Mouse (Mus musculus): ENCODE measurements around the gene Snx12.
A peak's percentile ranks its signal among the peaks of the same experiment; 100 is the strongest.

Snx12 gene

DNA sequence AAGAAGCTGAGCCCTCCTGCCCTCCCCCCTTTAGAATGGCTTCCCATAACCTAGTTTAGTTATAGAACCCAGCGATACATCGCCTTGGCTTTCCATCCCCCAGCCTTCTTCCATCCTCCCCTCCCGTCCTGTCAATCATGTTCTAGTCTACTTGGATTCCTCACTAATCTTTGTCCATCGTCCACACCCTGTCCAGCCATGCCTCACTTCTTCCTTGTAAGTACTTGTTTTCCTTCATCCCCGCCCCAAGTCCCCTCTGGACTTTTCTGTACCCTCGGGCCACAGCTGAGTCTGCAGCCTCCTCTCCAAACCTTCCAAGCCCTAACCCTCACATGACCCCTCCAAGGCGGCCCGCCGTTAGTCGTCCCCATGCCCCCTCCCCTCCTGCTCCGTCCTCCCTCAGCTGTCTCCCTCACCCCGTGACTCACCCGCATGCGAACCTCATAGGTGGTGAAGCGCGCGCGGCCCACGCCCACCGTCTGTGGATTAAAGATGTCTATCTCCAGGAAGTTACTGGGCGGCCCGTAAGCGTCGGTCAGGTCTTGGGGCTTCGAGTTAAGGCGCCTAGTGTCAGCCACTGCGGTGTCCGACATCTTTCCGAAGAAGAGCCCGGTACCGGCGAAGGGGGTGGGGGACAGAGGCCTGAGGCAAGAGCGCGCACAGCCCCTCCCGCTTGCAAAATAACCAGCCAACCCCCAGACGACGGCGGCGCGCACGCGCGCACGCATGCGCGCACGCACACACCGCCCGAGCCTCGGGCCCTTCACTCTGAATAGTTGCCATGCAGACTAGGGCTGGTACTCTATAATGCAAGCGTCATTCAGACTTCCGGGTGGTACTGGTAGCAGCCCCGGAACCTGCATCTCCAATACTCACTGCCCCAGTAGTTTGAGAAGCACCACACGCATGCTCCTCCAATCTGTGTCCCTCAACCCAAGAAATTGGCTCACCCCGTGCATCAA, at the start of gene Snx12:
Gene Snx12, minus strand, starts transcription at position 730 of the 962 bp plus-strand sequence.
- peak; percentile 75 to 84 for DNase-seq (ENCODE audit: low read depth in 2 of 2, low spot score in 2 of 2)

DNA sequence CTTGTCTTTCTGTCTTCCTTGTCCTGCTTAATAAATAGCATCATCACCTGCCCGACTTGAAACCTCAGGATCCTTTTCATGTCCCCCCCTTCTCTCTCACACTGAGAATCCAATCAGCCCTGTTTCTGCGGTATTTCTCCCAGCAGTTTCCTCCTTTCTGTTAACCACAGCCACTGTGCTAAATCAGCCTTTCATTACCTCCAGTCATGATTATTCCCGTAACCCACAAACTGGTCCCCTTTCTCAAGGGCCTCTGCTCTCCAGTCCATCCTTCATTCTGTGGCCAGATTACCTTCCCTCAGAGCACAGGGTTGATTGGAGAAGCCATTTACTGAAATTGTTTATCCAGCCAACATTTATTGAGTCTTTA, 46.4 kb upstream of the Snx12 start, which contains the start of gene Gm20489:
Gene Gm20489, minus strand, starts transcription at position 269 of the 370 bp plus-strand sequence.
- no peak for DNase-seq (ENCODE audit: low read depth in 2 of 2, low spot score in 2 of 2)

DNA sequence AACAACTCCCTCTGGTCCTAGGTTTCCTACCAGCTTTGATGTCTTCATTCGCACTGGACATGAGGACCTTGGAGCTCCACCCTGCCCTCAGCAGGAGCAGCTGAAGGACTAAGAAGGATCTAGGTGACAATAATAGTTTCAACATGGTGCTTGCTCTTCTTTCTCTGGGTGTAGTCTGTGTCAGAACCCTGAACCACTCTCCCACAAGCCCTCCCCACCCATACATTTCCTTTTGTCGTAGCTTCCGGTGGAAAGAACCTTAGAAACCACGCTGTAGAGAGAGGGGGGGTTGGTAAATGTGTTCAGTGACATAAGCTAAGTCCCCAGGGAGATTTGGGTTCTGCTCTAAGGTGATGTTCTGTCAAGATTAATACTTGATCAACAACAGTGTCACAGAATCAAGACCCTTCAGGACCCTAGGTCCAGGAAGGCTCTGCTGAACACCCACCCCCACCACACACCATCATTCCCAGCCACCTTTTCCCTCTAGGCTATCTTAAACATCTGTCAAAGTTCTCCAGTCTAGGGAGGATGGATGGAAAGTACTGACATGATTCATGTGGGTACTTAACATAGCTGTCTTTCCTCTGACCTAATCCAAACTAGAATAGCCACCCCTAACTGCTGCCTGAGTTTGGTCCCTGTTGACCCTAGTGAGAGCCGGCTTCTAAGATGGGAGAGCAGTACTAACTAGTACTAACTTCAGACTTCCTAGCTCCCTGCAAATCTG, 45.8 kb upstream of the Snx12 start, which contains the start of gene Il2rg:
Gene Il2rg, minus strand, starts transcription at position 231 of the 730 bp plus-strand sequence.
- DNase-seq (ENCODE audit: low read depth in 2 of 2, low spot score in 2 of 2) = peak; percentile 60 to 68

DNA sequence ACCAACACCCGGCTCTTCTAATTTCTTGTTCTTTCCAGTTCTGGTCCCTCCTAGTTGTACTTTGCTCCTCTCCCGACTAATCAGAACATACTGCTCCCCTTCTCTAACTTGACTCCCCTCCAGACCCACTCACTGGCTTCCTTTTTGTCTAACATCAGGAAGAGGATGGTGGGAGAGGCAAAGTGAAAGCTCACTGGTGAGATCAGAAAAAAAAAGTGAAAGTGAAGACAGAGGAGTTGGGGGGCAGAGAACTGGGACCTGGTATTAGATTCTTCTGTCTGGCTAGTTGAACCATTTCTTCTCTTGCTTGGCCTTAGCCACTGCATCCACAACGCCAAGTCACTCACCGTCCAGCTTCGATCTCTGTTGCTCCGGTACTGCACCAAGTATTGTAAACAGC, 44.3 kb upstream of the Snx12 start:
- no peak for DNase-seq (ENCODE audit: low read depth in 2 of 2, low spot score in 2 of 2)

DNA sequence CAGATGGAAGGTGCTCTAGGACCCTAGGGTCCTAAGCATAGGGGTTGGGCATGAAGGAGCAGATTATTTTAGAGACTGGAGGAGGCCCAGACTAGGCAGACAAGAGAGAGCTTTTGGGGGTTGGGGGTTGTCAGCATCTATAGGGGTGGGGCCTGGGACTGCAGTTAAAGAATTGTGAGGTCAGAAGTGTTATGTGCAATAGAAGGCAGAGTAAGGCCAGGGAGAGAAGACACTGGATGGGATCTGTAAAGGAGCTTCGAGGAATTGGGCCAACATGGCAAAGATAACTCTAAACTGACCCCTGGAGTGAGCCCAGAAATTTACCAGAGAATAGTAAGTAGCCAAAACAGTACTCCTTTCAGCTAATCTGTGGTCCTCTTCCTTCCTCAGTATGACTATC, 41.5 kb upstream of the Snx12 start, which contains the start of gene Gm614:
Gene Gm614, minus strand, starts transcription at position 101 of the 400 bp plus-strand sequence.
- DNase-seq (ENCODE audit: low read depth in 2 of 2, low spot score in 2 of 2) = no peak

DNA sequence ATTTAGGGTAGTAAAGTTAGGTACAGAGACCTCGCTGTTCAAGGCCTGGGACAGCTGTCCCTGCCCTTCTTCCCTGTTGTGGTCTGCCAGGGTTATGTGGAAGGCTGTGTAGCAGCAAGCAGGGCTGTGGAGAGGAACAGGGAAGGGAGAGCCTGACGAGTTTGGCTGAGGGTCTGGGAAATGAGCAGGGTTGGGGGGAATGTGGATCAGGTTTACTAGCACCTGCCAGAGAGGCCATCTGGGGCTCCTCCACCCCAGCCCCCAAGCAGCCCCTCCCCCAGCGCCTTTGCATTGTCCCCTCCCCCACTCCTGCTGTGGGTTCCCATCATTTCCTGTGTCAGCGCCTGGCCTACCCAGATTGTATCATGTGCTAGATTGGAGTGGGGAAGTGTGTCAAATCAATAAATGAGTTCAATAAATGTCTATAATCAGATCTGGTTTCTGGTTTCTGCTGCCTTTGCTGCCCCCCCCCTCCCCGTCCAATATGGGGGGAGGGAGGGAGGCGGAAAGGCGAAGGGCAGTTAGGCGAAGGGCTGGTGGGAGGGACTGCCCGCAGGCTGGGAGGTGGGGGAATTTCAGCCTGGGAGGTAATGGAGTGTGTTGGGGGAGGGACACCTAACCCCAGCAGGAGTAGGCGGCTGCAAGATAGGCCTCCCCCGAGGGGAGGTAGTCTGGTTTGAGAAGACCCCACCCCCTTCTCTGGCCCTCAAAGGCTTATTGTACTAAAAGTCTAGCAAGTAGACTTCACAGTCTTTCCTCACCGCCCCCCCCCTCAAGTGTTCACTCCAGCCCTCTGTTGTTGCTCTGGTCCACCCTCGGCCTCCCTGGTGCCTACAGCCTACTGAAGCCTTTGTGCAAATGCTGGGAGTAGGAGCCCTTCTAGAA, 38.3 kb upstream of the Snx12 start:
- no peak for DNase-seq (ENCODE audit: low read depth in 2 of 2, low spot score in 2 of 2)

DNA sequence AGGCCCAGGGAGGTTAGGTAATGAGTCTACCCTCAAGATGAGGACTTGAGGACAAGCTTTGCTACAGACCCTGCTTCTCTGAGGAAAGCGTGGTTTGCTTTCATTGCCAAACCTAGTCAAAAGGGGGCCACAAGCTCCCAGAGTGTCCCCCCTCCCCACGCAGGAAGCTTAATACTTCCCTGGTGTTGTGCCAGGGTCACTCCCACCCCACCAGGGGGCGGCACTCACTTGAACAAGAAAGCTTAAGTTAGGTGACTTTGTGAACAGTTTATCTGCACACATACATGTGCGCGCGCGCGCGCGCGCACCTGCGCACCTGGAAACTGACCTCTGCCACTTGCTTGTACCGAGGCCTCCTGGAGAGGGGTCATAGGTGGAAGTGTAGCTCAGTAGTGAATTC, 34.2 kb upstream of the Snx12 start:
- peak; percentile 40 to 55 for DNase-seq (ENCODE audit: low read depth in 2 of 2, low spot score in 2 of 2)

DNA sequence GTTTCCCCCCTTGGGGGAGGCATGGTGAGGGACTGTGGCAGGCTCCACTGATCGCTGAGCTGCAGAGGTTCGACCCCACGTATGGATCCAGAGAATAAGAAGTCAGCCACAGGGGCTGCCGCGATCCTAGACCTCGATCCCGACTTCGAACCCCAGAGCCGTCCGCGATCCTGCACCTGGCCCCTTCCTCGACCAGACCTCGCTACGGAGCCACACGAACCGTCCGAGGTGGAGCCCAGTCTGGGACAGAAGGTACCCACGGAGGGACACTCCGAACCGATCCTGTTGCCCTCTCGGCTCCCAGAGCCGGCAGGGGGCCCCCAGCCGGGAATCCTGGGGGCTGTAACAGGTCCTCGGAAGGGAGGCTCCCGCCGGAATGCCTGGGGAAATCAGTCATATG, 32.4 kb upstream of the Snx12 start:
- no peak for DNase-seq (ENCODE audit: low read depth in 2 of 2, low spot score in 2 of 2)

DNA sequence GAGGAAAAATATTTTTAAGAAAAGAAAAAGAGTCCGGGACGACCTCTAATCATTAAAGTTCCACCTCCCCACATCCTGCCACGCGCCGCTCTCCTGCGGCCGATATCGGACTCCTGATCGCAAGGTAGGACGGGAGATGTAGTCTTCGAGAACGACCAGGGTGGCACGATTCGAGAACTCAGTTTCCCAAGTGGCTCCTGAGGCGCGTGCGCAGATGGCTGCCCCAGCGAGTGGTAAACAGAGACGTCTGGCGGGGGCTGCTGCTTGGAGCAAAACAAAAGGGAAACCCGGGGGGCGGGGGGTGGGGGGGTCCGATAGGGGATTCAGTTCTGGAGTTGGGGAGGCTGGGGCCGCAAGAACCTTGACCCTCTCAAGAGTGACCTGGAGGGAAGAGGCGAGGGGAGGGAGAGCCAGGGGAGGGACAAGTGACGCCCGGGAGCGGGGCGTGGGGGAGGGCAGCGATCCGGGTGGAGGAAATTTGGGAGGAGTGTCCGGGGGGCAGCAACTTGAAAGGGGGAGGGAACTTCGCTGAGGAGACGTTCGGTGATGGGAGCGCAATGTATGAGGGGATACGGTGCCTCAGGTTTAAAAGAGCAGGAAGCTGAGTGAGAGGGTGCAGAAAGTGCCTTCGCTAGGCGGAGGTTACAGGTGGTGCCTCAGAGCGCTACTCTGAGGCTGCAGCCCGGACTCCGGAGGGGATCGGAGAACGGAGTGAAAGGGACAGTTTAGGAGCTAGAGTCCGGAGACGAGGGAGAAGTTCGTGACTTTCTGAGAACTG, 31.8 kb upstream of the Snx12 start, which contains the start of gene Foxo4:
Gene Foxo4, plus strand, starts transcription at position 577 of the 778 bp plus-strand sequence.
- DNase-seq (ENCODE audit: low read depth in 2 of 2, low spot score in 2 of 2) = peak; percentile 76 to 80

DNA sequence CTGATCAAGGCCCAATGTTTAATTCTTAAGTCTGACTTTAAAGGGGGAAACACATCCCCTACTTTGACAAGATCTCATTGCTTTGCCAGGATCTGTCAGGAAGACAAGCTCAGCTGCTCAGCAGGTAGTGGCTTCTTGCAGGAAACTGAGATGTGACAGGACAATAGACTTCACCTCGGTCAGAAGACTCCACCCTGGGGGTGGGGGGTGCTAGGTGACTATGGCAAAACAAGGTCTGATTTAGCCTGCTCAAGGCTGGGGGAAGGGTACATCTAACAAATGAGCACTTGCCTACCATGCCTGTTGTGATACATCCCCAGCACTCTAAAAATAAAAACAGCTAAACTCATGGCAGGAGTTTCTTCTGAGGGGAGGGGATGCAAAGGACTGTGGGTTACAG, 22.6 kb upstream of the Snx12 start:
- no peak for DNase-seq (ENCODE audit: low read depth in 2 of 2, low spot score in 2 of 2)

DNA sequence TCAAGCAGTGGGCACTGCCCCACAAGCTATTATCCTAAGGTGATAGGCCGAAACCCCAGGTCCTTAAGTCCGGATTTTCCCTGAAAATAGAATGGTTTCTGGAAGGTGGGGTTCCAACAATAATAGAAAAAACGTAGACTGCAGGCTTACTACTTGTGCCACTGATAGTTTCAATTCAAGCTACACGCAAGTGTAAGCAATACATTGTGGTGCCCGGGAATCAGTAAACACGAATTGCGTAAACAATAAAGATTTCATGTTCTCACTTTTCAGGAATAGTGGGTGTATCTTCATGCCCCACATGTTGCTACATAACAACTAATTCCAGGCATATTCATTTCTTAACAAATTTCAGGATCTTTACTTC, 416 bp upstream of the Snx12 start:
- DNase-seq (ENCODE audit: low read depth in 2 of 2, low spot score in 2 of 2) = no peak

DNA sequence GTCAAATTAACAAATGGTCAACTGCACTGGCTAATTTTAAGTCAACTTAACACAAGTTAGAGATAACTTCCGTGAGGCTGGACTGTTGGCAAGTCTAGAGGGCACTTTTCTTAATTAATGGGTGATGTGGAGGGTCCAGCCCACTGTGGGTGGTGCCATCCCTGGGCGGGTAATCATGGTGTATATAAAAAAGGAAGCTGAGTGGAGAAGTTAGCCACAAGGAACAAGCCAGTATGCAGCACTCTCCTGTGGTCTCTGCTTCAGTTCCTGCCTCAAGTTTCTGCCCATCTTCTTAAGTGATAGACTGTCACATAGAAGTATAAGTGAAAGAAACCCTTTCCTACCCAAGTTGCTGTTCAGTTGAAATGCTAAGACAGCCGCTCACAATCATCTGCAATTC, 33.1 kb downstream of the Snx12 start:
- no peak for DNase-seq (ENCODE audit: low read depth in 2 of 2, low spot score in 2 of 2)

DNA sequence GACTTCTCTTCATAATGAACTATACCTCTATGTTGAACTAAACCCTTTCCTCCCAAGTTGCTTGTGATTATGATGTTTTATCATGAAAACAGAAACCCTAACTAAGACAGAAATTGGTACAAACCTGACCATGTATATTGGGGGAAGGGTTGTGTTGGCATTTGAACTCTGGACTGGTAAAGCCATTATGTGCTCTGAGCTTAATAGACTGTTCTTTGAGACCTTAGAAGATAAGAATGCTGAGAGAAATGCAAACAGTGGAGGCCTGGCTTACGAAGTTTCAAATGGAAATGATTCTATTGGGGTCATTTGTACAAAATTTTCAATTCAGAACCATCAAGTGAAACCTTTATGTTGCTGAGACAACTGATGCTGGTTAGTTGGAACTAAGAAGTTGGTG, 34.7 kb downstream of the Snx12 start:
- no peak for DNase-seq (ENCODE audit: low read depth in 2 of 2, low spot score in 2 of 2)

DNA sequence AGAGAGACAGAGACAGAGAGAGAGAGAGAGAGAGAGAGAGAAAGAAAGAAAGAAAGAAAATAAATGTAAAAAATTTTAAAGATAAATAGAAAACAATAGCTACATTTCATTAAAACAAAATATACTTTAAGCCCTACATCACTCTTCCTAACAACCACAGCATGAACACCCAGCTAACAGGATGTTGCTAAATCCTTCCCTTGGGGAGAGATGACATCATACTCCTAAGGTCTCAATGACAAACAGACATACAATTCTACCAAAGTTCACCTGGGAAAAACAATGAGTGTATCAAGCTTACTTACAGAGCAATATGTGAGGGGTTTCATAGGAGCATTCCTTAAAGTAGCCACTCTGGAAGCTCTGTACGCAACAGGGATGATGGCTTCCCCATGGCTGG, 49.0 kb downstream of the Snx12 start:
- no peak for DNase-seq (ENCODE audit: low read depth in 2 of 2, low spot score in 2 of 2)

DNA sequence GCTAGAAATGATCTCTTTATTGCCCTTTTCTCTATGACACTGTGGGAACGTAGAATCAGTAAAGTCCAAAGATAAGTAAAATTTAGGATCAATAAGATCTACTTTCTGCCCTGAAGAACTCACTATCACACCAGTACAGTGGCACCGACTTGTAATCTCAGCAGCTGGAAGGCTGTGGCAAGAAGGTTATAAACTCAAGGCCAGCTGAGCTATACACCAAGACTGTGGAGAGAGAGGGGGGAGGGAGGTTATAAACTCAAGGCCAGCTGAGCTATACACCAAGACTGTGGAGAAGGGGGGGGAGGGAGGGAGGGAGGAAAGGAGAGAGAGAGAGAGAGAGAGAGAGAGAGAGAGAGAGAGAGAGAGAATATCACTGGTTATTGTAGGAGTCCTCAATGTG, 53.9 kb downstream of the Snx12 start:
- DNase-seq (ENCODE audit: low read depth in 2 of 2, low spot score in 2 of 2) = no peak

DNA sequence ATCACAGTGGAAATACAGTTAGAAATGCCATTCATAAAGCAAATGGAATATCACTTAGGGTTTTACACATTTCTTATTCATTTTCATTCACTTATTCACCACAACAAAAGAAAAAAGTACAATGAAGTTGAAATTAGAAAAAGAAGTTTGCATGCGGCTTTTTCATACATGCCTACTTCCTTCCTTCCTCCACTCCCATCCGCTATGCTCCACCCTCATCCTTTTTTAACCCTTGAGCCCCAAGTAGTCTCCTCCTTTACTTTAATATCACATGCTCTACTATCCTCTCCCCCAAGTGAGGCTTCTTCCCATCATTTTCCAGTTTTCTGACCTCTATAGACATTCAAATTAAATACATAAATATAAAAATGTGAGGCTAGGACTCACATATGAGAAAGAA, 58.6 kb downstream of the Snx12 start:
- no peak for DNase-seq (ENCODE audit: low read depth in 2 of 2, low spot score in 2 of 2)

DNA sequence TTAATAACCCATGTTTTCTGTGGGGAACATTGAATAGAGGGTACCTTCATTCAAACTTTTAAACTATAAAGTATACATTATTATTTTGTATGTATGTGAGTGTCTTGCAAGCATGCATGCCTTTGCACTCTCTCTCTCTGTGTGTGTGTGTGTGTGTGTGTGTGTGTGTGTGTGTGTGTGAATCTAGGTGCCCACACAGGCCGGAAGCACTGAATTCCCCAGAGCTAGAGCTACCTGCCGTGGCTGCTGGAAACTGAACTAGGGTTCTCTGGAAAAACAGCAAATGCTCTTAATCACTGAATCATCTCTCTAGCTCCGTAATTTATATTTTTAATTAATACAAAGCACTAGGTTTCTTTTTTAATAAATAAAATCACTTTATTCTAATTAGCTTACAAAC, 59.1 kb downstream of the Snx12 start:
- peak; percentile 2 to 11 for DNase-seq (ENCODE audit: low read depth in 2 of 2, low spot score in 2 of 2)

DNA sequence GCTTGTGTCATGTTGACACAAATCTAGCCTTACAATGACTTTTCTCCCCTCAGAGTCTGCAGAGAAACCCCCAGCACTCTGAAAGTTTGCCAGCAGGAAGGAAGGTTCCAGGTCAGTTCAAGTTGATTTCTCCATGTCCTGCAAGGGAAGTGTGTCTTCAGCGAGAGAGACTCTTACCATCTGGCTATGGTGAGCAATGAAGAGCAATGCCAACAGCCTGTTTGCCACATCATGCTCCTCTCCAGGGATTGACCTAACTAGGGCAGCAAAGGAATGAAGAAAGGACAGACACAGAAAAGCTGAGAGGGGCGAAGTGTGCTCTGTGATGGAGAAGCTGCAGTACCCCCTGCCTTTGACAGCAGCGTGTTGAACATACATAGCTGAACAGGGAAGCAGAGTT, 59.8 kb downstream of the Snx12 start:
- DNase-seq (ENCODE audit: low read depth in 2 of 2, low spot score in 2 of 2) = no peak

DNA sequence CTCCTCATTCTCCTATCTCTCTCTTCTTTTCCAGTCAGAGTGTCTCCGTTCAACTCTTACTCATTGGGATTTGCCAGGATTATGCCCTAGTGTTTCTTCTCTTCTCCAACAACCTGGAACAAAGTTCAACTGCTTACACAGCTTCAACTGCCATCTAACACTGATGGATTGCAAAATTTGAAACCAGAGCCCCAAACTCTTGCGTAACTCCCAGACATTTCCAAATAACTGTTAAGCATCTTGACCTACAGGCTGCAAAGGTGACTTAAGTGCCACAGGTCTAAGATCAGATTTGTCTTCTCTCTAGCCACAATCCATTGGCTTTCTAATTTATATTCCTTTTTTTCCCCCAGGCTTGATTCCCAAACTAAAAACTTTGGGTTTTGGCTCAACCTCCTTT, 64.9 kb downstream of the Snx12 start:
- DNase-seq (ENCODE audit: low read depth in 2 of 2, low spot score in 2 of 2) = no peak

DNA sequence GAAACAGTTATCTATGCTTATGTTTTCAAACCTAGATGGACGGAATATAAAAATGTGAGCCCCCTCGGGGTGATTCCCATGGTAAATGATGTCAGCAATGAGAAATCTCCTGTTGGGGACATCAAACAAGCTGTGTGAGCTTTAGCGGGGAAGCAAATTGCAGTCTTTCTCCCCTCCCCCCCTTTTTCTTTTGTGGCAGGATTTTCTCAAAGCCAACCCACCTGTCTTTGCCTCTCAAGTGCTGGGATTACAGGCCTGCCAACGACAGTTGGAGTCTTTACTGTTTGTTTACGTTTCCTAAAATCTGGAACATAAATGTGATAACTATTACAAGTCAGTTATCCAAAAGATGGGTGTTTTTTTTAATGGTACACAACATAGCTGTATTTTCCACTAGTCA, 66.0 kb downstream of the Snx12 start:
- no peak for DNase-seq (ENCODE audit: low read depth in 2 of 2, low spot score in 2 of 2)

Measured in CD8-positive naive resting alpha-beta T cell, adult 2 months (primary cell).